Mouse (Mus musculus) thymus, adult 2 months (tissue): ENCODE data around the gene Dhx38.

ENCODE experiments used
- CTCF ChIP-seq: fragments of 200-500 bp; IDR thresholded peaks from 2 replicates; pipeline ENCODE4 v1.5.1; 2012; ENCODE audit warnings: mild to moderate bottlenecking, control low read depth, low read length, moderate library complexity, borderline replicate concordance; ENCODE audit not compliant: control insufficient read depth, poor library complexity, insufficient read depth; ENCODE audit errors: extremely low read depth
- POLR2A ChIP-seq: fragments of 200-500 bp; IDR thresholded peaks from 2 replicates; pipeline ENCODE4 v1.6.1; 2012; ENCODE audit warnings: mild to moderate bottlenecking, low read length, control low read depth, moderate library complexity; ENCODE audit not compliant: control insufficient read depth, poor library complexity, insufficient read depth; ENCODE audit errors: extremely low read depth

GRCm38 (mm10) chr8:109592164-109592563 is 26.5 kb upstream of the Dhx38 start:
- TF ChIP-seq POLR2A: no peak
- TF ChIP-seq CTCF: no peak
